Mouse (Mus musculus) gastrocnemius, adult 18-20 months (tissue): ENCODE results near the gene Ccrl2. TPM values are rescaled to one million over a fixed set of nuclear protein-coding genes. Genes with fewer than 3 reads are reported as not detected.
A peak's percentile ranks its signal among the peaks of the same experiment; 100 is the strongest.

Experiments
- DNase-seq: peaks from one replicate; pipeline ENCODE4 v3.0.0; 2021; ENCODE audit warnings: low spot score
- long read RNA-seq, 2 experiments: library from polyadenylated mRNA; stranded (forward); transcript quantifications; one replicate each; pipeline ENCODE4 v2.0.0; 2021
- total RNA-seq, 2 experiments: library from RNA; stranded (reverse); gene quantifications; 2 replicates each; pipeline ENCODE4 v1.2.3; 2021

Gene Ccrl2
- 1 to 10 TPM; 7.7 to 7.9 TPM for total RNA-seq
- long read RNA-seq, experiment 1, transcript Ccrl2-201 (2 exons, 2,459 nt) = major isoform, 9 of 14 reads
- long read RNA-seq, experiment 1, partial matches to known transcripts = 2 of 14 reads
- long read RNA-seq, experiment 1, other reads (novel, unspliced or antisense) = 1 of 14 reads
- long read RNA-seq, experiment 2, transcript Ccrl2-201 (2 exons, 2,459 nt) = major isoform, 9 of 12 reads
- long read RNA-seq, experiment 2, partial matches to known transcripts = 0 of 12 reads
- long read RNA-seq, experiment 2, other reads (novel, unspliced or antisense) = 1 of 12 reads

DNA sequence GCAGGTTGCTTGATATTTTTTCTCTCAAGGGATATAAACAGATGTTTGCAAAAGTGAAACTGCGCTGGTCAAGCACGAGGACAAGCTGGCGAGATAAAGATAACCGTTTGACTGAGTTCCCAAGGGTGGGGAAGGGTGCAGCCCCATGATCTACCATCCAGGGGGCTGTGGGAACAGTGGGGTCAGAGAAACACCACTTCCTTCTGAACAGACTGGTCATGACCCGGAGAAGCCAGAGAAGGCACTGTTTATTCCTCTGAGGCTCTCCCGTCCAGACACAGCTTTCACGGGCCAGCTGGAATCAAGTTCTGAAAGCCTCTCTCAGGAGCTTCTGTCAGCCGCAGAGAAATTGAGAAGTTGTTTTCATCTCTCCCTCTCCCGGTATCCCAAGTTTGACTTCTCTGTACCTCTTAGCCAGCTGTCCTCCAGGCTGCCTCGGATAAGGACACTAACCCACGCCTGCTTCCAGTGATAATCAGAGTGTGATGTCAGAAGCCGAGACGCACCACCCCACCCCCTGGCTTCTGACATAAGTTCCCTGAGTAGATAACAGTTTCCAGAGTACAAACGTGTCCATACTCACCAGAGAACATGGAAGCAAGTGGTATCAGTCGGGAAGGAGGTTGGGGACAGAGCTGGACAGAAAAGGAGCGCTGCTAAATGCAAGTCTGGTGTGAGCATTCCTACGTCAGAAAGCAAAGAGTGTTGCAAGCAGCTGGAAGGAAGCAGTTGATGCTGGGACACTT, at the start of gene Ccrl2:
TSS of gene Ccrl2 (minus strand) at position 722 of the 746 bp plus-strand sequence.
- peak; percentile 55 for DNase-seq

DNA sequence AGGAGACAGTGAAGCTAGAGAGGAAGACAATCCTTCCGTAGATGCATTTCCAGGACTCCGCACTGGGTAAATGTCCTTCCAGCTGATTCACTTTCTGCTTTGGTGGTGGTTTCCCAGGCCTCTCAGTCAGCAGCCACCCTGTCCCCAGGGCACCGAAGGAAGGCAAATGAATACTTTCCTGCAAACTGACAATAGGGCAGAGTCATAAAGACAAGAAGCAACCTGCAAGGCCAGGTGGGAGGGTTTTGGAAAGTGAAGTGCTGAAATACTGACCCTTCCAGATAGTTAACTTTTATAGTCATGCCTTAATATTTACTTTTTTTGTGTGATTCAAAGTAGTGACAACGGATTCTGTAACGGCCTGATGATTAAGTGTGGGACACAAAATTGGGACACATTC, 46.6 kb upstream of the Ccrl2 start:
- DNase-seq = no peak

DNA sequence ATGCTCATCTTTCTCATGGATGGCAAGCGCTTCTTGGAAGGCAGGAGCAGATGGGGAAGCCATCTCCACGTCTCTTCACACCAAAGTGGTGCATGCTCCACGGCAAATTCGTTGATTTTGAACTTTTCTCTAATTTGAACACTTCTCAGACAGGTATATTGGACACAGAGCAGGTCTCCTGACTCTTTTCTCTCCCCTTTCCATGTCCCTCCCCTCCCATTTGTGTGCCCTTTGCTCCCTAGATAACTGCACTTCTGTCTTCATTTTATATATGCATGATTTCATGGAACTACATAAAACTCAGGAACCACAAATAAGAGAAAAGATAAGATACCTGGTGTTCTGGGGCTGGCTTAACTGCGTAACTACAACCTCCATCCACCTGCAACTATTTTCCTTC, 46.0 kb upstream of the Ccrl2 start:
- no peak for DNase-seq

DNA sequence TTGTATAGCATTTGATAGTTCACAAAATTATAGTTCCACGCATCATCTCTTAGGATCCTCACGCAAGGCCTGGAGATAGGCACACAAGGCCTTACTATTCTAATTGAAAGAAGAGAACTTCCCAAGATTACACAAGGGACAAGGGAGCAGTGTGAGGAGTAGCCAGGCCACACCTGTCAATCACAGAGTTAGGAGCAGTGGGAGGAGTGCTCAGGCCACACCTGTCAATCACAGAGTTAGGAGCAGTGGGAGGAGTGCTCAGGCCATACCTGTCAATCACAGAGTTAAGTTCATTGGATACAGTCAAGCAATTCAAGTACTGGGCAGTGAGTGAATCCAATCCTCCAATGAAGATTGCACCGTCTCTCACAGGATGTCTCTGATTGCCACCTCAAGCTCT, 43.1 kb upstream of the Ccrl2 start:
- no peak for DNase-seq

DNA sequence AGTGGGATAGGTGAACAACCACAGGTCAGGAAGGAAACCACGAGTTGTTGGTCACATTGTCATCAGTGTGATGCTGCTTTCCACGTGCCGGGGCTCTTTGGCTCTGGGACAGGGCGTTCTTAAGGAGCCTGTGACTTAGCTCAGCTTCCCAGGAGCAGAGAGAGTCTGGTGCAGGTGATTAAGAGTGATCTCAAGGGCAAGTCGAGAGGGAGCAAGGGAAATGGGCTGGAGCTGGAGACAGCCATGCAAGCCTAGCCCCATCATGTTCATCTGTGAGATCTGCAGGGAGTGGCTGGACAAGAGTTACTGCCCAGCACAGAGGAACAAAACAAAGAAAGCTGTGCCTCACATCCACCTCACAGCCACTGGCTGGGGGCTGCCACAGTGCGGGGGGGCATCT, 40.2 kb upstream of the Ccrl2 start:
- DNase-seq = no peak

DNA sequence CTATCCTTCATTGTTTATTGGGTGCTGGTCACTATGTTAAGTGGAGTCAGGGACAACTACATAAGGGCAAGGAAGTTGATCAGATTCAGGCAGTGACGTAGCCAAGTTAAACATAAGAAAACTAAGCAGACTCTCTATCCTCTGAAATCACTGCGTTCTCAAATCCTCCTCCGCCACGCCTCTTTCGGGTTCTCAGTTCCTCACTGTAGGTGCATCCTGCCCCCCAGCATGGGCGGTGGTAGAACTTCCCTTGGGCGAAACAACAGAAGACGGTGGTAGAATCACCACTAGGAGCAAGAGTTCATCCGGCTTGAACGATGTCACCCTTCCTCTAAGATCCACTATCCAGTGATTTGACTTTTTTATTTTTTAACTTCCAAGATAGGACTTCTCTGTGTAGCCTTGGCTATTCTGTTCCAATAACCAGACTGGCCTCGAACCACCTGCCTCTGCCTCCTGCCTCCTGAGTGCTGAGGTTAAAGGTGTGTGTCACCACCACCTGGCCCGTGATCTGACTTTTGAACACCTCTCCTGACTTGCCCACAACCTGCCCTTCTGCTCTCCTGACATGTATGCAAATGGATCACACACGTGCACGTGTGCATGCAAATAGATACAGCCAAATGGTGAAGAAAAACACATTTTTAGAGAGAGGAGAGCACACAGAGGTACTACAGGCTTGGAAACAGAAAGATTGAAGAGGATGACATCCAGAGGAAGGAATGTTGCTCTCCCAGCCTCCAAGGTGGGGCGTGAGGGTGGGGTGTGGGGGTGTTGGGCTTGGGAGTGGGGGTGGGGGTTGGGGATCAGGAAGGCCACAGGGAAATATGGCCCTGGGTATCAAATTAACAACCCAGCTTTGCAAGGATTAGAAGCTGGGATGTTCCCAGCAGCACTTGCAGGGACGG, 39.4 kb upstream of the Ccrl2 start:
- DNase-seq = no peak

DNA sequence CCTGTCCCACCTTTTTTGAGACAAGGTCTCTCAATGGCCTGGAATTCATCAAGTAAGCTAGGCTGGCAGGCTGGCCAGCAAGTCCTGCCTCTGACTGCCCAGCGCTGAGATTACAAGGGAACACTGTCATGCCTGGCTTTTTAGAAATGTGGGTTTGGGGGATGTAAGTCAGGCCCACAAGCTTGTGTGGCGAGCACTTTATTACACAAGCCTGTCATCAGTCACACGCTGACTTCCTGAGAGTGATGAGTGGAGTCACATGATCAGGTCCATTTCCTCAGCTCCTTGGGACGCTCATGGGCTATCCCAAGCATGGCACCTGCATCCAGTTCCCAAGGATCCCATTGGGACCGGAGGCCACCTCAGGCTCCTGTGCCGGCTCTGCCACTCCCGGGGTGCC, 38.4 kb upstream of the Ccrl2 start:
- no peak for DNase-seq

DNA sequence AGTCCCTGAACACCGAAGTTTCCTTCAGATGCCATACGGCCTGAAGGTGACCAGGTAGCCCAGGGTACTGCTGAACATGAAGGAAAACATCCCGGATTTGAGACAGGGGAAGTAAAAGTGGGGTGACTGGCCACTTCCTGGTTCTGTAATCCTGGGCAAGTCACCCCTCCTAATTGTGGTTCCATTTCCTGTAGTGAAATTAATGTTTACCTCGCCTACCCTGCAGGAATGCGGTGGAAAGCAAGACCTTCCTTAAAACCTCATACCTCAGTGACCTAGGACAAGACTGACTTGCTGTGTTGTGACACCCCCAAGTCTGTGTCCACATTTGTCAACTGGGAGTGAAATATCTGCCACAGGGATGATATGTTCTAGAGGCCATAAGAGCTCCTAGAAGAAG, 37.3 kb upstream of the Ccrl2 start:
- no peak for DNase-seq

DNA sequence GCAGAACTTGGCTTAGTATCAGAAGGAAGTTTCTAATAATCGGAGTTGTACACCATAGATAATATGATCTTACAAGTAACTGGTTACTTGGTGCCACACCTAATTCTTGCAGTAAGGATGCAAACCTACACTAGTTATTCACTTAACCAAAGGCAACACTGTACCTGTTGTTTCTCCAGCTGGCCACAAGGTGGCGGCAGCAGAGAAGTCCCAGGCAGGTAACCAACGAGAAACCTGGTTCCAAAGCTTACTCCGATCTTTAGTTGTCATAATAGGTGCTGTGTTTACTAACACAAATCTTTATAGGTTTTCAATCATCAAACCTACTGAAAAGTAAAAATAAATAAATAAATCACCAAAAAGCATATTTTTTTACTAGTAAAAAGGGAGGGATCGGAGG, 35.8 kb upstream of the Ccrl2 start:
- DNase-seq = peak; percentile 64

DNA sequence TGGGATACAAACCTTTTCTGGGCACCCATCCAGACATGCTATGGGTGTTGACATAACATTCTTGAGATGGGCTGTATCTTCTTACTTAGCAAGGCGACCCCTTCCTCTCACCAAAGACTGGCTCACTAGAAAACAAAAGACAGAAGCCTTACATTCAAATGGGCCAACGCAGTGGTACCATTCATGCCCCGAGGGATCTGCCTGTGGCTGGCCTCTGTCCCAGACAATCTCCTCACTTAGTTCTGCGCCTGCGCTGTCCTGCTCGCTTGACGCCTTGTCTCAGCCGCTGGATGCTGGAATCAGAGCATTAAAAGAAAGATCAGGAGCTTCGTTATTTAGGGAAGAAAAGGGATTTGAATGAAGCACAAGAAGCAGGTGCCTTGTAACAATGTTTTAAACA, 35.3 kb upstream of the Ccrl2 start:
- DNase-seq = peak; percentile 30

DNA sequence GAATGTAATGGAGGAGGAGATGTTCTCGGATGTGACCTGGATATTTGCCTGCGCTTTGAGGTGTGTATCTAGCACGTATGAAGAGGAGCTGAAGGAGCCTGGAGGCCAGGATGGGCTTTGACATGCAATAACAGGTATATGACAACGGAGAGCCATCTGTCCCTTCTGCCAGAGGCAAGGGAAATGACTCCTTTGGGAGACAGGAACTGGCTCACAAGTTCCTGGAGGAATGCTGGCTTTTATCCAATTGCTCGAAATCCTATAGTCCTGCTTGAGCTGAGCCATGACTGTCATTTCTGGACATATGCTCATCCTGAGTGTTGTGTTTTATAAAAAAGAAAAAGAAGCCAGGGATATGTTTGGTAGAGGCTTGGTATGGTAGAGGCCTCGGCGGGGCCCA, 31.6 kb upstream of the Ccrl2 start:
- no peak for DNase-seq

DNA sequence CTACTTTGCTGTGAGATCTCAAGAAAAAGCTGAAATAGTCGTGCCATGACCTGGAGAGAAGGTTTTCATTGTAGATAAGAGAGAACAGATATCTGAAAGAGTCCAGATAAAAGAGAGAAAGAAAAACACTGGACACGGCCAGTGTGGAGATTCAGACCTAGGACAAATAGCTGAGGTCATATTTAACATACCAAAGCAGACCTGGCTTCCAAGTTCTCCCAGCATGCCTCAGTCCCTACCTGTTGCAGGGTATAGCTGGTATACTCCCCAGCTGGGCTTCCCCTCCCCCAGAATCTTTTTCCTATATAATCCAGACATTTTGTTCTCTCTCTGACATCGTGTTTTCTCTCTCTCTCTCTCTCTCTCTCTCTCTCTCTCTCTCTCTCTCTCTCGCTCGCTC, 30.6 kb upstream of the Ccrl2 start:
- DNase-seq = no peak

DNA sequence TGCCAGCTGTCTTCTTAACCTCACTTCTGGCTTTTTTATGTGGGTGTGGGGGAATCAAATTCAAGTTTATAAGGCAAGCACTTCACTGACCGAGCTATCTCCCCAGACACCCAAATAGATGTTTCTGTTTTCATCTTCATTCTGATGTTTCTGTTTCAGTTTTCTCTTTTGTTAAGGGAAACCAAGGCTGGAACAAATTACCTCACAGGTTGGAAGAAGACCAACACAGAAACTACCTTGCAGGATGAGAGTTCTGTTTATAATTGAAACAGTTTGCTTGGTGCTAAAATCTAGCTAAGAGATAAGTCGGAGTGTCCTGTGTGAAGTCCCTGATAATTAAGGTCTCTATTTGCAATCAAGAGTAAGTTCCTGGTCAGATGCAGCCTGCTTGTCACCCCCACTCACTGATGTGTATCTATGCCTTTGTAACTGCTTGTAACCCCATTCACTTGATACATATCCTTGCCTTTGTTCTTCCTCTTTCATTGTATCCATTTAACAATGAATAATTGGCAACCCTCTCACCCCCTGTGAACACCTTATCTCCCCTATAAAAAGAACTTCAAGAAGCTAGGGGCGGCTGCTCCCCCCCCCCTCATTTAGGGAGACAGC, 29.8 kb upstream of the Ccrl2 start:
- DNase-seq = no peak

DNA sequence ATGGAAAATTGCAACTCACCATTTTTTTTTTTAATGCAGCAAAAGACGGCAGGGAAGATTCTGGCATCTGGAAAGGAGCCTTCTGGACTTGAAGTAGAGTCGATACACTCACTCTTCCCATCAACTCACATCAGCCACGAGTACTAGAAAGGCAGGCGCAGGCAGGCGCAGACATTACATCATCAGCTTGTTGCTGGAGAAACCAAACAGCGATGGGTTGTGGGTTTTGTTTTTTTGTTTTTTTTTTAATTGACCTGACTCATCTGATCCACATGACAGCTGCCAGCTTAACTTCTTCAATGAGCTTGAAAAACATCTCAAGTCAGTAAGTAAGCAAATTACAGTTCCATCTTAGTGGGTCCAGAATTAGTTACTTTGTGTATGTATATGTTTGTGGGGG, 28.8 kb upstream of the Ccrl2 start:
- no peak for DNase-seq

DNA sequence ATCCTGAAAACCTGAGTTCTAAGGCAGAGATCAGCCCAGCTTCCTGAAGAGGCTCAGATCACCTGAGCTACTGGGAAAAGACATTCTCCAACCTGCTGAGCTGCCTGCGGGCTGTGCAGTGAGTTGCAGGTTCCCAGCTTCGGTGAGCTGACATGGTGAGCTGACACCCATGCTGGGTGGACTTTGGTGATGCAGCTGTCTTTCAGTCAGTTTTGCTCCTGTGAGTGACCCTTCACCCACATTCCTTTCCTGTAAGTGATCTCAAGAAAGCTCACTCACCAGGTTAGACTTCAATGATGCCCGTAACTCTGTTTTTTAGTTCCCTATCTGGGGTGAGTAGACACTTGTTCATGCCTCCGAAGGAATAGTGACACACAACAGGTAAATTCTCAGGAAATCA, 28.0 kb upstream of the Ccrl2 start:
- DNase-seq = no peak

DNA sequence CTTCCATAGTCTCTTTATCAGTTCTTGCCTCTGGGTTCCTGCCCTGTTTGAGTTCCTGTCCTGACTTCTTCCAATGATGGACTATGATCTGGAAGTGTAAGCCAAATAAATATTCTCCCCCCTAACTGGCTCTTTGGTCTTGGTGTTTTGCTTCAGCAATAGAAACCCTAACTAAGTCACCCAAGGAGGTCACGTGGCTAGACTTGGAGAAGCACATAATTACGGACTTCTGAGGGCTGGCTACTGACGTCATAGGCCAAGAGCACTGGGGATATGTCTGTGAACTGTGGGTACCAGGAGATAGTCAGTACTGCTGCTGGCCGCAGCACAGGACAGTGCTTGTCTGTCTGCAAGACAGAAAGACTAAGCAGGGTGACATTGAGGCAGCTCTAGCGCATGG, 24.4 kb upstream of the Ccrl2 start:
- no peak for DNase-seq

DNA sequence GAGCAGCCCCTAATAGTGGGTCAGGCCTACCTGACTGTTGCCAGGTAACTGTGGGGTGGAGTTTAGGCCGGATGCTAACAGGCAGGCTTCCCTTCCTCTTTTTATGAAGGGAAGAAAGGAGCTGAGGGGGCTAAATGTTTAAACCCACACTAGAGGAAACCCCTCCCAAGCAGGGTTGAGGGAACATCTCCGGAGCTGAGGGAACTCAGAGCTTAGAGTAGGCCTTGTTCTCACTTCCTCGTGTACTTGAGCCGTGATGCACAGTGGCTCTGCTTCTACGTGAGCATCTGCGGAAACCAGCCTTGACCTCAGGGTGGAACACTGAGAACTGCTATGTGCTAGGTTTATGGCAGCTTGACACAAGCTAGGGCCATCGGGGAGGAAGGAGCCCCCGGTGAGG, 23.5 kb upstream of the Ccrl2 start:
- no peak for DNase-seq

DNA sequence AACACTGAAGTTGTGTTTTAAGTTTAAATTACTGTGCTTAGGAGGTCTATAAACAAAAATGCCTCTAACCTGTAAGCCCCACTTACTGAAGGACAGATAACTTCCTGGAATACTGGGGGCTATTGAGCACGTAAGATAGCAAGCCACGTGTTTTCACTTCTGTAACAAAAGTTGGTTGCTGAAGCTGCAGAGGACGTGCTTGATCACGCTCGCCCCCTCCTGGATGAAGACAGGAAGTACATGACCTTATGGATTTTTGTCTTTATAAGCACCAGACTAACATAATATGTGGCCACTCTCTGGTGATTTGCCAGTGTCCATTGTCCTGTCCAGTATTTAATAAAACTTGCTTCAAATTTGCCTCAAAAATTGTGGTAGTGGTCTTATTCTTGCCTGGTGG, 20.4 kb upstream of the Ccrl2 start:
- no peak for DNase-seq

DNA sequence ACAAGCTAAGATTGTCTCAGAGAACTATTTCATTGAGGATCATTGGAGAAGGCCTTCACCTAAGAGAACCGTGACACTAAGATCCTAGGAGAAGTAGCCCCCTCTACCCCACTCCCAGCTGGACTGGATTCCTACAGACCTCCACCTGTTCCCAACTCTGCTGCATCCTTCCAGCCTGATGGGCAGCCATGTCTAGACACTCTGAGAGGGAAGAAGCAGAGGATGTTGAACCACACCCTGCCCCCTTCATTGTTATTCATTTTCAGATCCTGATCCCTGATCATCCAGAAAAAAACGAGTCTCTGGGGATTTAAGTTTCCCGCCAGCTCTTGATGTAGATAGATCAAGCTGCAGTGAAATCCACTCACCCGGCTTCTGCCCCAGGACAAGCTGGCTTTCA, 15.7 kb upstream of the Ccrl2 start:
- no peak for DNase-seq

DNA sequence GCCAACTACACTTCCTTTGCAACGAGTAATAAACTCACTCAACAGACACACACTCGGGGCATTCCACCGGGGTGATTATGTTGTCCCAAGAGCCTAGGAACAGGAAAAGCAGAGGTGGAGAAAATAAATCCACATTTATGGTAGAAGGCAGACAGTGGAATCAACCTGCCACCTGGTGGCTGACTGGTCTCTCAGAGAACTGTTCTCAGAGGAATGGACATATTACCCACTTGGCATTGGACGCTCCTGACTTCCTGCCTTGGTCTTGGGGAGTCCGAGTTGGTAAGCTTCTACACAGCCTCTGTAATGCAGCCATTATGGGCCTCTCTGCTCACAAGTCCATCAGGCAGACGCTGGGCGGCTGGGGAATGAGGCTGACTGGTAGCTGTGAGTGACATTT, 14.9 kb upstream of the Ccrl2 start:
- peak; percentile 45 for DNase-seq

DNA sequence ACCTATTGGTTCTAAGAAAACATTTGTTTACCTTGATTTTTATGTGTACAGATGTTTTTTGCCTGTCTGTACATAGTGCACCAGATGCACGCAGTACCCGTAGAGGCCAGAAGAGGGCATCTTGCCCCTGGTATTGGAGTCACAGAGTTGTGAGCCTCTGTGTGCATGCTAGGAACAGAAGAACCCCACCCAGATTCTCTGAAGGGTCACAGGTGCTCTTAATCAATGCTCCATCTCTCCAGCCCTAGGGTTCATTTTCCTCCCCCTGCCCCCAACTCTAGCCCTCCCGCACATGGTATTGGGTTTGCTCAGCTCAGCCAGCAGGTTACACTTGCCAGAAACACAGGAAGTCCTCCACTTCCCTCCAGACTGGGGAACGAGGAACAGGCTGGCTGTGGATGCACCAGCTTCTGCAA, 13.2 kb upstream of the Ccrl2 start:
- DNase-seq = peak; percentile 39

DNA sequence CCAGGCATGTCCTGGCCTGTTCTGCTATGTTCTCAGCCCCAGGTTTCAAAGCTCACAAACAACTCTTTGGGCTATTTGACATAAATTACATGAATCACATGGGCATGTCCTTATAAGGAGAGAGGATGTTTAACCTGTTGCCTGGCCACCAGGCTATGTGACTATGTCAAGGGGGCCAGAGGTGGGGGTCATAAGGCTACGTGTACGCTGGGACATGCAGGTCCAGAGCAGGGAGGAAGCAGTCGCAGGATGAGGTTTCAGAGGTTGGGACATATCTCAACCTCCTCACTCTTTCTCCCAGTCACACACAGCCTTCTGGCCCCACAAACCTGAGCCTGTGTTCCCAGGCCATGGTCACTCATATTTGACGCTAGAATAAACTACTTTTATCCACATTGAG, 9.7 kb upstream of the Ccrl2 start:
- no peak for DNase-seq
